Mouse (Mus musculus) liver, postnatal 0 days (tissue): Measurements from ENCODE around the gene Patz1.

Source experiments
- CTCF ChIP-seq: sonication (generic); IDR thresholded peaks from 2 replicates; pipeline ENCODE4 v1.5.1; 2016; ENCODE audit warnings: antibody characterized with exemption, low read depth
- EP300 ChIP-seq: IDR thresholded peaks from 2 replicates; pipeline ENCODE4 v1.6.1; 2016; ENCODE audit warnings: antibody characterized with exemption, low read depth, mild to moderate bottlenecking

DNA sequence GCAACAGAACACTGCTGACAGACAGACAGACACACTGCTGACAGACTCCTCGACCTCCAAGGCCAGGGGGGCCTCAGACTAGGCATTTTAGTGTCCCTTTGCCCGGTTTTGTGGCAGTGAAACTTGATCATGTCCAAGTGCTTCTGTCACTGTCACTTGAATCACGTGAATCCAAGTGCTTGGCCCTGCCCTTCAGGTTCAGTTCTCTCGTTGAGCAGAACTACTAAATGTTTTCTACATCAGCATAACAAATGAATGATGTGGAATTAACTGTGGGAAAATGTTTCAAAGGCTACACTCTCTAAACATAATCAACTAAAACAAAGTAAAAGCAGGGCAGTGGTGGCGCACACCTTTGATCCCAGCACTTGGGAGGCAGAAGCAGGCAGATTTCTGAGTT, 10.3 kb upstream of the Patz1 start:
- TF ChIP-seq CTCF (no peak), EP300 (no peak)
